Mouse (Mus musculus): ENCODE data around the gene Rce1.

Gene Rce1

DNA sequence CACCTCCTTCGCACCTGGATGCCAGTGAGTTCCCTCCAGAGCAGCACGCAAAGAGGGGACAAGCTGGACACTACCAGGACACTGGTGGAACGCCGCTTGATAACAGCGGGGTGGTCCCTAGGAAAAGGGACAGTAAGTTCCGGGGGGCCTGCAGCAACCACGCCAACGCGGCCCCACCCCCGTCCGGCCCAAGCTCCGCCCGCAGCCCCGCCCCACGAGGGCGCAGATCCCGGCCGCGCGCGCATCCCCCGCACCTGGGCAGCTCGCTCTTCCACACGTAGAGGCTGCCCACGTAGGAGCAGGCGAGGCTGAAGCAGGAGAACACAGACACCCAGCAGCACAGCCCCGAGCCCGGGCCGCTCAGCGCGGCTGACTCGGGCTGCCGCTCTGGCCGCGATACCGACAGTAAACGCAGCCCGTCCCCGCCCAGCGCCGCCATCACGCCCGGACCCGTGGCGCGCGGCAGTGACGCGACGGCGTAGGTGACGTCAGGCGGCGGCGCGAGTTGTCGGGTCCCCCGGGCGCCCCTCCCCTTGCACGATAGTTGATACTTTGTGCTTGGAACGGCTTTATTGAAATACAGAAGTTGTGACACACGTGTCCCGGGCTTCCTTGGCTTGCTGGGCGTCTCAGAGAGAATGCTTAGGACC, at the start of gene Rce1:
Rce1 (minus strand) TSS at position 463 of the 650 bp plus-strand sequence.
- DNase-seq (ENCODE audit: low spot score) = peak; percentile 75

DNA sequence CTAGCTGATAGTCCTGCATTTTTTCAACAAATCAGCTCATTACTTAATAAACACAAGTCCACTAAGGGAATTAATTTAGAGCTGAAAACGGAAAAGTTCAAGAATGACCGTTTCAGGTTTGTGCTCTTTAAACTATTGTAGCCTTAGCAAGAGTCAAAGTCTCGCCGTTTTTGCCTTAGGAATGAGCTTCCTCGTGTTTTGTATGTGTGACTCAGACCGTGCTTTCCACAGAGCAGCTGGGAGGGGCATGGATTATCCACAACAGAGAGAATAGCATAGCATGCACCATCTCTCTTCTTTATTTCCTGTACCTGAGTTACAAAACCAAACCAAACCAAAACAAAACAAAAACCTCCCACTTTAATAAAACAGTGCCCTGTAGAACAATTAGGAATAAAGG, 47.0 kb upstream of the Rce1 start:
- DNase-seq (ENCODE audit: low spot score) = no peak

DNA sequence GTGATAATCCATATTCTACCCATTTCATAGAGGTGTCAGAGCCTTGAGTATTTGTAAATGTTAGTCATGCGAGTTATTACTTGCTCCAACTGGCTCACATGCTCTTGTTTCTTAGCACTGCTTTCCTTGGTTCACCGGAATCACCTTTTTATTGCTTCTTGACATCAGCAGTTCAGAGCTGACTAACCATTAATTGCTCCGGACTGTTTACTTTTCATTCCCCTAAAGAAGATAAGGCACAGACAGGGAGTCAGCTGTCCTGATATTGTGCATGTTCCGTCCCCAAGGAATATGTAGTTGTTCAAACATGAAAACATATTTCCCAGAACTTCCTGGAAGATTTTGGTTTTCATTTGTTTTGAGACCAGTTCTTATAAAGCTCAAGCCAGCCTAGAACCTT, 45.3 kb upstream of the Rce1 start:
- DNase-seq (ENCODE audit: low spot score) = no peak

DNA sequence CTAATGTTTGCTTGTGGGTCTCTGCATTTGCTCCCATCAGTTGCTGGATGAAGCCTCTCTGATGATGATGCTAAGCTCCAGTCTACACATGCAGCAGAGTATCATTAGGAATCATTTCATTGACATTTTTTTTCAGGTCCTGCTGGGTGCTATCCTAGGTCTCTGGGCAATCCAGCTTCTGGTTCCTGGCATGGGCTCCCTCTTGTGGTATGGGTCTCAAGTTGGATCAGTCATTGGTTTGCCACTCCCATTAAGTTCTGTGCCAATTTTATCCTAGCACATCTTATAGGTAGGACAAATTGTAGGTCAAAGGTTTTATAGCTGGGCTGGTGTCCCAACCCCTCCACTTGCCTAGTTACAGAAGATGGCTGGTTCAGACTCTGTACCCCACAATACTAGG, 41.4 kb upstream of the Rce1 start:
- no peak for DNase-seq (ENCODE audit: low spot score)

DNA sequence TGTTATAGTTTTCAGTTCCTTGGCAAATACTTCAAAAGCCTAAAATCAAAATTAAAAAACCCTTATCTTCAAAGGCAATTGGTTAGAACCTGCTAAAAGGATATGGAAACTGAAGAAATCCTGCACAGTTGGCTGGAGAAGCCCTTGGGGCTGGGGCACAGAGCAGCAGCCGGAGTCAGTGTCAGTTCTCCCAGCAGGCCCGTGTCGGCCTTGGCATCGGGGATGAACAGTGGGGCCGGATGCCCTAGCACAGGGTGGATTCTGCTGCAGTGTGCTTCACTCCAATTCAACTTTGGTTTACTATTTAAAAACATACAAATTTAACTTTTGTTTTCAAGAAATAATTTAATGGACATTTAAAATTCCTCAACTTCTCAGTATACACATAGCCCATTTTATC, 32.7 kb upstream of the Rce1 start:
- DNase-seq (ENCODE audit: low spot score) = no peak

DNA sequence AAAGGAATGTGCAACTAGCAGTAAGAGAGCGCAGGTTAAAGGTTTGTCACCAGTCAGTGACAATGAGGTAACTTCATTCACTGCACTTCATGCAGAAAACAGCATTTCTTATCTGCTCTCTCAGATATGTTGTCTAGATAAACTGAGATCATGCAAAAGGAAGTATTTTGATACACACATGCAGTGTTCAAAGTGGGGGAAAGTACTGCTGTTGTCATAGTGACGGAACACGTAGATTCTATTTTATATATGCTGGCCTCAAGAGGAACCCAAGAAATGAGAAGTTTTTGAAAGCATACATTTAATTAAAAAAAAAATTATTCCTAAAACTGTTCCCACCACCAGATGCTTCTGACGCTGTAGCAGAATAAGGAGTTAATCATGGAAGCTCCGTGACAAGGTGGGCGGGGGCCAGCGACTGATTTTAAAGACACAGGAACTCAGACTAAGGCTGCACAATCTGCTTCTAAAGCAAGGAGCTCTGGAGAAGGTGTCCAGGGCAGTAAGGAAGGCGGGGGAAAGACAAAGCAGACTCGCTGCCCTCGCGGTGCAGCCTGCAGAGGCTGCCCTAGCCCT, 21.6 kb upstream of the Rce1 start:
- DNase-seq (ENCODE audit: low spot score) = no peak

DNA sequence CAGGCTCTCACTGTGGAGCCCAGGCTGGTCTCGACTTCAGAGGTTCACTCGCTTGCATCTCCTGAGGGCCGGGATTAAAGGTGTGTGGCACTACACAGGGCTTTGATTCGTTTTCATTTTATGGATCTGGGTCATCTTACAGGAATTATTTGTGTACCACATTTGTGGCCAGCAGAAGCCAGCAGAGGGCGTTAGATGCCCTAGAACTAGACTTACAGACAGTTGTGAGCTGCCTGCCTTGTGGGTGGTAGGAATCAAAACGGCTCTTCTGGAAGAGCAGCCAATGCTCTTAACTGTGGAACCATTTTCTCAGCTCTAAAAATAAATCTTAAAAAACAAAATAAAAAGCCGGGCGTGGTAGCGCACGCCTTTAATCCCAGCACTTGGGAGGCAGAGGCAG, 18.8 kb upstream of the Rce1 start:
- no peak for DNase-seq (ENCODE audit: low spot score)

DNA sequence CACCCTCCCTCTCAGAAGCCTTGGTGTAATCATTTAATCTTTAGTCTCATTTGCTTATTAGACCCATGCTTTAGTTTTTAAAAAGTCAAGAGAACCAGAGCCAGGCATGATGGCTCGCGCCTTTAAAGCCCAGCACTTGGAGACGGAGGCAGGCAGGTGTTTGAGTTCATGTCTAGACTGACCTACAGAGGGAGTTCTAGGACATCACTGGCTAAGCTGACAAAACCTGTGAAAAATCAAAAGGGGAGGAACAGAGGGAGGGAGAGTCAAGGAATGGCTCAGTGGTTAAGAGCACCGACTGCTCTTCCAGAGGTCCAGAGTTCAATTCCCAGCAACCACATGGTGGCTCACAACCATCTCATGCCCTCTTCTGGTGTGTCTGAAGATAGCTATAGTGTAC, 10.5 kb upstream of the Rce1 start:
- no peak for DNase-seq (ENCODE audit: low spot score)

DNA sequence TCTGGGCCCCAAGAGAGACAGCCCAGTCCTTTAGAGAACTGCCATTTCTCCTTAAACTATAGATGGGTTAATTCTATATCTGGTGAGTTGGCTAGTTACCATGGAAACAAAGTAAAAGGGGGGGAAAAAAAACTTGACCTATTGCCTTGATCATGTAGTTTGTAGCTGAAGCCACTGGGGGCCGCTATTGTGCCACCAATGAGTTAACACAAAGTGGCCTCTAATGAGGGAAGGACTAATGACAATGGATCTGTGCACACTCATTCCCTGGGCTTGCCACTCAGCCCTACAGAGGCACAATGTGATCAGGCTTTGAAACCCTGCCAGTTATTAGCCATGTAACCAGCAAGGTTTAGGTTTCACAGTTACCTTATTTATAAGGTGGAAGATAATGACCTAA, 3.4 kb upstream of the Rce1 start:
- no peak for DNase-seq (ENCODE audit: low spot score)

DNA sequence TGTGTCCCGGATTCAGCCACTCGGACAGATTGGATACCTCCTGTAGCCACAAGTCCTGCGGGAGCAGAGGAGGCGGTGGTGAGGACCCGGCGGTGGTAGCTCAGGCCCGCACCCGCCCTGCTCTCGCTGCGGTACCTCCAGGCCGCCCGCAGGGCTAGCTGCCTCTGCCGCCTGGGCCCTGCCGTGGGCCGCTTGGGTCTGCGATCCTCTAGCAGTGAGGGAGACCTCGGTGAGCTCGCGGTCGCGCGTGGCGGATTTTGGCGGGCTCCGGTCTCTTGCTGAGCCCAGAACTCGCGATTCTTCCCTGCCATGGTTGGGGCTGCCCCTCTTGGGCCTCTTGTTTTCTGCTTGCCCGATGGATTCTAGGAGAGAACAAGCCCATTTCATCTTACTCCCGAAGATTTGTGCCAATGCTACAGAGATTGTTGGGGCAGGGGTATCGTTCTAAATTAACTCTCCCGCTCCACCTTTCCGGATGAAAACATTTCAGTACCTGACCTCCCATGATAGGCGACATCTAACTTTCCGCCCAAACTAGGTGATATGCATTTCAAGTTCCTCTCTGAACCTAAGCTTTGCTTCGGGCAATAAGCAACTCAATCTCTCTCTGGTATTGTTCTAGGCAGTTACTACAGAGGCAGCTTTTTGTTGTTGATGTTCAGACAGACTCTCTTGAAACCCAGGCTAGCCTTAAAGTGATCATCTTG, 541 bp upstream of the Rce1 start:
- no peak for DNase-seq (ENCODE audit: low spot score)

DNA sequence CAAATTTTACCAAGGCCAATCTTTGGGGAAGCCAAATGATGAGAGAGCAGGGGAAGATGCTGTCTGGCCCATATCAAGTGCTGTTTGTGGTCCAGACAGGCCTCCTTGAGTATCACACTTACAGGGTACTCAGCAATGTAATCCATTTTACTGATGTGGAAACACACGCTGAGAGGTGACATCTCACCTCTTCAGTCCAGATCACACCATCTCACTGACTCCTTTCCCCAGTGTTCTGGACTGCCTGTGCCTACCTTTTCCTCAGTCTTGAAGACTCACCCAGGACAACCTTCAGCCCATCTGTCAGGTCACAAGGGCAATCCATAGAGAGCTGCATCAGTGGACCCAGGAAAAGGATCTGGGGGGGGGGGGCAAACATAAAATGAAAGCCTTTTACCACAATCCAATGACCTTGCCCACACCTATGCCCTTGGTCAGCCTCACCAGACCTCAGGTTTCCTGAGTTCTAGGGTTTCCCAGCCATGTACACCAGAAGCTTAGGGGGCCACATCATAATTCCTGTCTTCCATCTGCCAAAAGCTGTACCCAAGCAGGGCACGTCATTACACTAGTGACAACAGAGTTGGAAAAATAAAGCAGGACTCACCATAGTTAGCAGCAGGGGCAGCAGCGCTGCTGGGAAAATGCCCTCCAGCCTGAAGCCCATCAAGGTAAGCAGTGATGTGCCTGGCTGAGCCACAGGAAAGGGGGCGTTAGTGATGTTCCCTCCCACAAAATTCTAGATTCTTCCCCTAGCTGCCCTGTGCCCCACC, 849 bp downstream of the Rce1 start:
- DNase-seq (ENCODE audit: low spot score) = no peak

DNA sequence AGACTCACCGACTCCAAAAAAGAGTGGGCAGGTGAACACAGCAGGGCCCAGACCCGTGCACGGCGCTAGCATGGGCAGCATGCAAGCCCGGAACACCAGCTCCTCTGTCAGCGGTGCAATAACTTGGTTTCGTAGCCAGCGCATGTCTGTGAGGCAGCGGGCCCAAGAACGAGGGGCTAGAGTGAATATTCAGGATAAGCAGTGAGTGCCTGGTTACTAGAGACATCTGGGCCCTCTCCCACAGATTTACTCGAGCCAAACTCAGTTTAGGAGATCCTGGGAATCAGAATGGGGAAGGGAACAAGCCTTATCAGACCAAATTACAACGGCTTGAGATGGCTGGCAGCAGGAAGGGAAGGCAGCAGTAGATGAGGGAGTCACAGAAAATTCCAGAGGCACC, 1.4 kb downstream of the Rce1 start:
- no peak for DNase-seq (ENCODE audit: low spot score)

DNA sequence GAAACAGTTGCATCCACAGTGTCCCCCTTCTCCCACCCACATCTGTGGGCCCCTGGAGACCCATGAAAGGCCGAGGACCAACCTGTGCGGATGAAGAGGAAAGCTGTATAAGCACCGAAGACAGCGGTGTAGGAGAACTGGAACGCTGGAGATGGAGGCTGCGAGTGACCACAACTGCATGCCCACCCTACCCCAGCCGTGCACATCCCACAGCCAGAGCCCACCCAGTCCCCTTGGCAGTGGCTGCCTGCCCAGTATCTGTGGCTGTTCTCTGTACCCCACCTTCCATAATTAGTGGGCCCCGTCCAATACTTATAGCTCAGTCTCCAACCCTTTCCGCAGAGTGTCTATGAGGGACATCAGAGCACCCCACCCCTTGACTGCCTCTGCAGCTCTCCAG, 2.0 kb downstream of the Rce1 start:
- no peak for DNase-seq (ENCODE audit: low spot score)

DNA sequence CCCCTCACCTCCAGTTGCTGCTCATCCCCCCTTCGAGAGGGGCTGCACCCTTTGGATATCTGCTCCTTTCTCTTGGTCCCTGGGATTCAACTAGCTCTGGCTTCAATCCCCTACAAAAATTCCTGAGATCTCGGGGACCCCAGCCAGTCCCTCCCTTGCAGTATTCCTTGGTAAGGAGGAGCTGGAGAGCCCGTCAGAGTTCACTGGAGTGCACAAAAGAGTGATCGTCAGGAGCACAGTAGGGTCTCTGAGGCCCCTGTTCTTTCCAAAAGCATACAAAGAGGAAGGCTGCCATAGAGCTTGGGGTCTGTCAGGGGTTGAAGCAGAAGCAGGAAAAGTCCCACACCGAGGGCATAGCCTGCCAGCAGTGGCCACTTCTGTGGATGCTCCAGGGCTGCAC, 2.7 kb downstream of the Rce1 start:
- no peak for DNase-seq (ENCODE audit: low spot score)

DNA sequence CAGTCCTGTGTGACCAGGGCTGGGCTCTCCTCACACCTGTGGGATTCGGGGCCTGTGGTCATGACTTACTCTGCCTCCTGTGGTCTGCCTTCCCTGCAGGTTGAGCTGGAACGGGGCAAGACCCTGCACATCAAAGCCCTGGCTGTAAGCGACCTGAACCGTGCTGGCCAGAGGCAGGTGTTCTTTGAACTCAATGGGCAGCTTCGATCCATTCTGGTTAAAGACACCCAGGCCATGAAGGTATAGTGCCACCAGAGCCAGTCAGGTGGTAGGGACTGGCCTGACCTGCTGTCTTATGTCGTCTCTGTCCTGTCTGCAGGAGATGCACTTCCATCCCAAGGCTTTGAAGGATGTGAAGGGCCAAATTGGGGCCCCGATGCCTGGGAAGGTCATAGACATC, 4.7 kb downstream of the Rce1 start:
- no peak for DNase-seq (ENCODE audit: low spot score)

DNA sequence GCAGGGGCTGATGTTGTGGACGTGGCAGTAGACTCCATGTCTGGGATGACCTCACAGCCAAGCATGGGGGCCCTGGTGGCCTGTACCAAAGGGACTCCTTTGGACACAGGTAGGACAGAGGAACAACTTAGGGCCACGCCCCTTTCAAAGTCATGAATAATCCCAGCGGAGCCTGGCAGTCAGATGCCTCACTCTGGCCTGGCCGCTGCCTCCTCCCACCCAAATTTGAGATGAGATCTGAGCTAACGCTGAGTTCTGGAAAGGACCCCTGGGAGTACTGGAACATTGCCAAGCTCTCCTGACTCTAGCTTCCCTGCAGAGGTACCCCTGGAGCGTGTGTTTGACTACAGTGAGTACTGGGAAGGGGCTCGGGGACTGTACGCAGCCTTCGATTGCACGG, 6.0 kb downstream of the Rce1 start:
- DNase-seq (ENCODE audit: low spot score) = no peak

DNA sequence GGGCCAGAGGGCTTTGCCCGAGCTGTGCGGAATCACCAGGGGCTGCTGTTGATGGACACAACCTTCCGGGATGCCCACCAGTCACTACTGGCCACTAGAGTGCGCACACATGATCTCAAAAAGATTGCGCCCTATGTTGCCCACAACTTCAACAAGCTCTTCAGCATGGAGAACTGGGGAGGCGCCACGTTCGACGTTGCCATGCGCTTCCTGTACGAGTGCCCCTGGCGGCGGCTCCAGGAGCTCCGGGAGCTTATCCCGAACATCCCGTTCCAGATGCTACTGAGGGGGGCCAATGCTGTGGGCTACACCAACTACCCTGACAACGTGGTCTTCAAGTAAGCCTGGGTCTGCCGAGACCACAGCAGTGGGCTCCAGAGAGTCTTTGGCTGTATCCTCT, 7.3 kb downstream of the Rce1 start:
- no peak for DNase-seq (ENCODE audit: low spot score)

DNA sequence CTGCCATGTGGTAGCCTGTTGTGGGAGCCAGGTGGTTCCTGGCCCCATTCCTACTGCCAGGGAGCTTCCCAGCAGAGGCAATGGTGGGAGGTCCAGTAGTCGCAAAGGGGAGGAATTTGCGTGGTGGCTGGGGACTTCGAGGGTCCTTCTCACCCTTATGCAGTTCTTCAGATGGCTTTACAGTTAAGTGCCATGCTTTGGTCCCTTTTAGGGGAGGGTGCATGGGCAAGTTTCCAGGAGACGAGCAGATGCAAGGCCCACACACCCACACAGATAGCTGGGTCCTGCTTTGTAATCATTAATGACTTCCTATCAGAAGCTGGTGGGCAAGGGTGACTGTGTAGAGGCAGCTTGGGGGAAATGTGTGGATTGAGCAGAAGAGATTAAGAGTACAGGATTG, 8.9 kb downstream of the Rce1 start:
- no peak for DNase-seq (ENCODE audit: low spot score)

DNA sequence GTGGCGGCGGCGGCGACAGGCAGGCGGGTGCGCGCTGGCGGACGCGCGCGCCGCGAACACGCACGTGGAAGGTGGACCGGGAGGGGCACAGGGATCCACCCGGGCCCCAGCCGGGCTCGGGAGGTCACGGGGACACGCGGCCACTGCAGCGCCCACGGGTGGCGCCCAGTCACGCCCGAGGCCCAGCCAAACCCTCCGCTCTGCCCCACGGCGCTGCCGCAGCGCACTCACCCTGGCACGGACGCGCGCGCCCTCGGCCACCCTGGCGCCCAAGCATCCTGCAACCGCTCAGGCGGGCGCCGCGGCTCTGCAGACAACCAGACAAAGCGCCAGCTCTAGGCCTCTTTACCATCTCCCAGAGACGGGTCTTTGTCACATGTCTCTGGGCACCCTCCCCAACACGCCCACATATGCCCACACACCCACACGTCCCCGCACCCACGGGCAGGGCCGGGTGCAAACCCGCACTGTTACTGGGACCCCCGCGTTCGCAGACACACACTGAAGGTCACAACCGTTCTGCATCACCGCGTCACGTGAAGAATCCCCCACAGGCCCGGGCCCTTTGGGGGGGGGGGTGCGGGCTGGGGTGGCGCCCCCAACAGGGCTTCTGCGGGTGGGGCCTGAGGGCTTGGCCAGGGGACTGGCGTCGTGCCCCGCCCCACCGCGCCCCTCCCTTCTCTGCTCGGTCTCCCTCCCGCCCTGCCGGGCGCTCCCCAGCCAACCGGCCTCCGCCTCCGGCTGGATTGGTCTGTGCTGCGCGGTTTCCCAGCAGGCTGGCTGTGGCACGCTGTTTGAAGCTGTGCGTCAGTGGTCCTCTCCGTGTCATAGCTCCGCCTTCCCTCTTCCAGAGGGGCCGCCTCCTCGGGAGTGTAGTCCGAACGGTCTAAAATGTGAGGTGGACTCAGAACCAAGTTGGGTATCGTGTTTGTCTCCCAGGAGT, 10.0 kb downstream of the Rce1 start, which contains the start of gene Lrfn4:
Lrfn4 (minus strand) TSS at position 517 of the 943 bp plus-strand sequence.
- DNase-seq (ENCODE audit: low spot score) = peak; percentile 52

DNA sequence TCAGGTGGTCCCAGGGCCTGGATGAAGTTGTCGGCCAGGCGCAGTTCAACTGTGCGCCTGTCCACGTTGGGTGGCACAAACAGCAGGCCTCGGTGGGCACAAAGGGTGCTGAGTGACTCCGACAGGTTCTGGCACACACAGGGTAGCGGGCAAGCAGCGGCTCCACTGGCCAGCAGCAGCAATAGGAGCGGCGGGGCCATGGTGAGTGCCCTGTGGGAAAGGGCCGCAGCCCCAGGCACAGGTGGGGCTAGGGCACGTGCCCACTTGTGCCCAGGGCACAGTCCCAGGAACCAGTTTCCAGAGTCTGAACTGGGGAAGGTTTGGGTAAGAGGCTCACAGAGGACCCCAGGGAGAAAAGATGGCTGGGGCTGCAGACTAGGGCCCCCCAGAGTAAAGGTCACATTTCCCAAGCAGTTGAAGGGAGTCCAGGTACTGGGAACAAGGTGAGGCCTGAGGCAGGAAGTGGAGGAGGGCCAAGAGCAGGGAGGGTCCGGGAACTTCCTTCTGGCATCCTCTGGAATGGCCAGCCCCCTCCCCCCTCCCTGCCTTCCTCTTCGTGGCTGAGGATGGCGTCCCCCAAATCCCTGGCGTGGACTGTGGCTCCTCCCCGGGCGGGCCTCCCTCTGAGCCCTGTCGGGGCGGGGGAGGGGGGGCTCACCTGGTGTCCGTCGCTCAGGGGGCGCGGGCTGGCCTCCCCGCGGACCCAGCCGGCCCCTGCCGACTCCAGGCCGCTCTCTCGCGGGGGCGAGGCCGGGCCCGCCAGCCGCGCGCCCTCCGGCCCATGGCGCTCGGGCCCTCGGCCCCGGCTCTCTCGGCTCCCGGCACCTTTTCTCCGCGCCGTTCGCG, 10.9 kb downstream of the Rce1 start:
- DNase-seq (ENCODE audit: low spot score) = no peak
